Mouse (Mus musculus) right cerebral cortex, postnatal 36 days (tissue): ENCODE data around the gene Tshz2.
"Not testable (repeated sequence)": the region's sequence is repeated elsewhere in the genome, so short reads cannot be mapped to it uniquely, and the experiment has no call there.

ENCODE experiments used
- DNase-seq, 2 experiments: peaks; one replicate each; pipeline ENCODE4 v3.0.0; 2022; ENCODE audit warnings: low spot score in 2 of 2, mixed read lengths in 1 of 2

Gene Tshz2

GRCm38 (mm10) chr2:169758120-169758519, 125.3 kb downstream of the Tshz2 start:
- no peak for DNase-seq

DNA sequence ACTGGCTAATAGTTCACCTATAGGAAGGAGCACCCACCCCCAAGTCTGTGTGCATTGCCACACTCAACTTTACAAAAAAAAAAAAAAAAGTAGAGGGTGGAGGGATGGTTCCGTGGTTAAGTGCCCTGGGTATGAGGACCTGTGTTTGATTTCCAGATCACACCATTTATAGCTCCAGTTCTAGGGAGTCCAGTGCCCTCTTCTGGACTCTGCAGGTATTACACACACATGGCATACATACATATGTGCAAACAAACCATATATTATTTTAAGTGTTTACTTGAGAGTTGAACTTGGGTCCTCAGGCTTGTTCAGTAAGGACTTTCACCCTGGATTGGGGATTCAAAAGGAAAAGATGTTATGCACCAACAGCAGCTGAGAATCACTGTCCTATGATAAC, 127.3 kb downstream of the Tshz2 start:
- DNase-seq: no peak

- DNase-seq: no peak
Measured at GRCm38 (mm10) chr2:169761726-169762125, 128.9 kb downstream of the Tshz2 start.

GRCm38 (mm10) chr2:169762301-169762700, 129.5 kb downstream of the Tshz2 start:
- DNase-seq: no peak

GRCm38 (mm10) chr2:169763716-169764115, 130.9 kb downstream of the Tshz2 start:
- no peak for DNase-seq

- DNase-seq: no peak
Measured at GRCm38 (mm10) chr2:169766247-169766646, 133.4 kb downstream of the Tshz2 start.

GRCm38 (mm10) chr2:169767281-169767680, 134.5 kb downstream of the Tshz2 start:
- DNase-seq: no peak

- DNase-seq: no peak
Measured at GRCm38 (mm10) chr2:169775078-169775477, 142.3 kb downstream of the Tshz2 start.

DNA sequence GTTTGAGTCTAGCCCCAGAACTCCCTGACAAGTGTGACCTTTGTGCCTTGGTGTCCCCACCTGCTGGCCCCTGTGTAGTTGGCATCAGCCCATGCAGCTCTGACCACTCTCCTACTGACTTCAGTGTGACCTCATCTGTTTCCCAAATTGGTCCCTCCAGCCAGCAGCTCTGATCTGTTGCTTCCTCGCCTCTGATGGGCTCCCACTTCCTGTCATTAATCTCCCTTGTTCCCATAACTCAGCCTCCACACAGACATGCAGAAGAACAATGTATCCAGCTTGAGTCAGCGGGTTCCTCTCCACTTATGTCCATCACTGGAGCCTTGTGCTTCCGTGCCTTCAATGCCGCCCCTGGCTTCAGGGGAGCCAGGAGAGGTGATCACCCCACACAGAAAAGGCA, 144.4 kb downstream of the Tshz2 start:
- DNase-seq: no peak

GRCm38 (mm10) chr2:169777764-169778163, 145.0 kb downstream of the Tshz2 start:
- DNase-seq: no peak

GRCm38 (mm10) chr2:169778740-169779345, 146.0 kb downstream of the Tshz2 start:
- DNase-seq: no peak

DNA sequence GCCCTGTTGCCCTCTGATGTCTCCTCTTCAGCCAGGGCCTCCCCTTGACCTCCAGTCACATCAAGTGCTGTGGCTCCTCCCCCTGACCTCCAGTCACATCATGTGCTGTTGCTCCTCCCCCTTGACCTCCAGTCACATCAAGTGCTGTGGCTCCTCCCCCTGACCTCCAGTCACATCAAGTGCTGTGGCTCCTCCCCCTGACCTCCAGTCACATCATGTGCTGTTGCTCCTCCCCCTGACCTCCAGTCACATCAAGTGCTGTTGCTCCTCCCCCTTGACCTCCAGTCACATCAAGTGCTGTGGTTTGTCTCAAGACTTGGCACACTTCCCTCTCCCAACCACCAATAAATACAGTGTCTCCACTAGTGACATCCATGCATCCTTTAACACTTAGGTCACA, 148.9 kb downstream of the Tshz2 start:
- not testable (repeated sequence) for DNase-seq

GRCm38 (mm10) chr2:169782874-169783680, 150.3 kb downstream of the Tshz2 start:
- DNase-seq: peak; percentile 9 to 14

GRCm38 (mm10) chr2:169783681-169784033, 150.8 kb downstream of the Tshz2 start:
- DNase-seq: no peak

DNA sequence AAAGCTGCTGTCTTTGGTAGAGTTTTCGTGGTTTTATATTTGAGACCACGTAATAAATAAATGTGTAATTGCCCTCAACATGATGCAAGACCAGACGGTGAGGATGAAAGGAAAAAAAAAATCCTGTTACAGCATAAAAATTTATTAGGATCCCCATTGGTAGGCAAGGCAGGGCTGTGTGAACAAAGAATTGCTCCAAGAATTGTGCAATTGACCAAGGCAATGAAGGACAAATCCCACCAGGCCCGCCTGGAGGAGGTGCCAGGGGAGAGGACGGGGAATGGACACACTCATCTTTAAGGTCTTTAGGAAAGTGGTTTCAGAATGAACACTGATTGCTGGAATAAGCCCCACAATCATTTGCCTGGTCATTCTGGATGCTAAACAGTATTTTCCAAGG, 154.6 kb downstream of the Tshz2 start:
- DNase-seq: no peak

DNA sequence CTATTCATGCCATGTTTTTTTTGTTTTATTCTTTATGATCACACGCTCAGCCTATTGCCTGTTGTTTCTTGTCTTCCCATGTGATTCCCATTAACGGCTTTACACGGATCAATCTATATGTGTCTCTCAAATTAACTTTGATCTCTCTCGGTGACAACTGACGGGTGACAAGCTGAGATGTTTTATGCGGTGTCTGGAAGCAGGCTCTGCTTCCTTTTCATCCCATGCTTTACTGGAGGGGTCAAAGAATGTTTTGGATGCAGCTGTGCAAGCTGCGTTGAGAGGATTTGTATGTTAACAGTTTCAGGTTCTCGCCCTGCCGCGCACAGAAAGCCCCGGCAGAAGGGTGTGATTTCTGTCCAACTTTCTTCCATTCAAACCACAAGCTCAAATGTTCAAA, 155.1 kb downstream of the Tshz2 start:
- DNase-seq: no peak

DNA sequence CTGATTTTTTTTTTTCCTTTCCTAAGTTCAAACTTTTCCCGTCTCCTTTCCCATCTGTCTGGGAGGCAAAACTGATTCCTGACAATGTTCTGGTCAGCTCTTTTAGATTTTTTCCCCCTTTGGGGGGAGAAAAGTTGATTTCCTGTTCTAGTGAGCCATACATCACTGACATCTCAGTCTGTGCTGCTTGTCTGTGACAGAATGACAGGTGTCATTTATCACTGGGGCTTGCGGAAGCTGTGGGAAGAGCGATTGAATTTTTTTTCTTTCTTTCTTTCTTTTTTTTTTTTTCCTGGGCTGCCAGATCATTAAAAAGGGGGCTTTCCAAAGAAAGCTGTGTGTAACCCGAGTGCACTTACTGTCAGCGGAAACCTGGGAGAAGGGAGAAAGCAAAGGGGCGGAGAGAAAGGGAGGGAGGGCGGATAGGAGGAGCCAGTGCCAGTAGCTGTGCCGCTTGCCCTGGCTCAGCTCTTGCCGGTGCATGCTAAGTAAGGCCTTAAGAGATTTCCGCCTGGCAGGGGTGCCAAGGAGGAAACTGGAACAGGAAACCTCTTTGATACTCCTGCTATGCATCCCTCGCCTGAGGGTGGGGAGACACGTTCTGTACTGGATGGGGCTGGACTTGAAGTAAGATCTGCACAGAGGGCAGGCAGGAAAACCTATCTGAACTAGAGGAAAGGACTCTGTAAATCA, 157.8 kb downstream of the Tshz2 start:
- no peak for DNase-seq

DNA sequence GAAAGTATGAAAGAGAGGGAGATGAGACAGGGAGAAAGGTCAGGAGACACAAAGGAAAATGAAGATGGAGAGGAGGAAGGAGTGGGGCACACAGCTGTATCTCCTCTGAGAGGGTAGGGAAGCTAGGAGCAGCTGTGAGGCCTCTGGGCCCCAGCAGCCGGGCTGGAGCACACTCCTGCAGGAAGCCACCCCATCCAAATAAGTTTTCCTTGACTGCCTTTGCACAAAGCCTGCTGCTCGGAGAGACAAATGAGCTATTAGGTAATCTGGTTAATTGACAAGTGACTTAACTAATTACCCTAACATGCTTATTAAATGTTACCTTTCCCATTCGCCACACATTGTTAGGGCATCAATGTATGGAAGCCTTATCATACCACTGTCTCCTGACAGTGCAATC, 159.9 kb downstream of the Tshz2 start:
- DNase-seq: no peak

GRCm38 (mm10) chr2:169802241-169802640, 169.4 kb downstream of the Tshz2 start:
- no peak for DNase-seq

DNA sequence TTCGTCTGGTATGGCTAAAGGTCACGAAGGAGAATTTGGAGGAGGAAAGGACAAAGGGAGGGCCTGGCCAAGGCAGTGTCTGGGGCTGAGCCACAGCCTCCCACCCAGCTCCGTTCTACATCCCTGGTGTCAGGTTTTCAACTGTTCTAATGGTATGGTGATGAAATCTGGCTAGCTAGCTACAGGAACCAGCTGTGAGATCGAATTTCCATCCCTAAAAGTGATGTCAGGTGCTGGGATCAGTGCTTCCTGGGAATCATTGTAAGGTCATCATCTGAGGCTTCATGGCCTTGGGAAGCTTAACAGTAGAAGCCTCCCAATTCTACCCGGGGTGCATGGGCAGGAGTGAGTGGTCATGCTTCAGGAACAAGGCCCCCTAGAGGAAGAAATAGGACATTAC, 171.6 kb downstream of the Tshz2 start:
- DNase-seq: no peak

- no peak for DNase-seq
Measured at GRCm38 (mm10) chr2:169805545-169805944, 172.7 kb downstream of the Tshz2 start.

- DNase-seq: no peak
Measured at GRCm38 (mm10) chr2:169811589-169811988, 178.8 kb downstream of the Tshz2 start.

DNA sequence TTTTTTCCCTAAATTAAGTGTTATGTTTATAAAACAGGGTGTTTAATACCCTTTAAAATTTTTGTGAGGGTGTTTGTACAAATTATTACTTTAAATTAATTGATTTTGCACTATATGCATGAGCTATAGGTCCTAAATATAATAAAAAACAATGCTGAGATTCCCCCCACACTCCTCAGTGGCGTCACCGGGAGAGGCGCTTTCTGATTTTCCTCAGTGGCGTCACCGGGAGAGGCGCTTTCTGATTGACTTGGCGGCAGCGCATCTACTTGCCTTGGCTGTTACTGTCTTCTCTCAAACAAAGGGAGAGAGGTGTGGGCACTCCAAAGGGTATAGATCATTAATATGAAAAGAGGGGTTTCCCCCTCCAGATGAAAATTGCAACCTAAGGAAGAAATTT, 179.2 kb downstream of the Tshz2 start:
- DNase-seq: no peak
